Mouse (Mus musculus): ENCODE data around the gene Alb. TPM values are rescaled to one million over a fixed set of nuclear protein-coding genes. Genes with fewer than 3 reads are reported as not detected.

The Alb gene
- polyA plus RNA-seq, 1 experiment from 2014 or later = 3.1 TPM

GRCm38 (mm10) chr5:90512288-90512955, 51.7 kb downstream of the Alb start:
- Histone ChIP-seq H3K27ac (no peak overlapping the region), H3K9me3 (replicated peaks; ENCODE audit: low read length) (no peaks in the 10 kb centered on the region), H3K27me3 (ENCODE audit: insufficient read depth, low read length) (no peaks in the 10 kb centered on the region), H3K9ac (ENCODE audit: low read depth, low read length) (no peak overlapping the region), H3K4me2 (ENCODE audit: low read length) (no peak overlapping the region), H3K36me3 (ENCODE audit: insufficient read depth, low read length) (no peaks in the 10 kb centered on the region), H3K4me3 (replicated peaks; ENCODE audit: low read depth, low read length) (no peak overlapping the region), H3K4me1 (replicated peaks; ENCODE audit: insufficient read depth, low read length) (no peaks in the 10 kb centered on the region)
- 73% methylated on average over 6 of the region's 6 CpGs for WGBS
- TF ChIP-seq CTCF (IDR thresholded peaks at IDR 0.05; ENCODE audit: low read depth) = peak; percentile 29
- no peak for DNase-seq (ENCODE audit: low spot score)
- no peak for ATAC-seq (replicated peaks; ENCODE audit: low FRiP score, low read depth)

GRCm38 (mm10) chr5:90515561-90515960, 54.9 kb downstream of the Alb start:
- Histone ChIP-seq H3K9me3 (replicated peaks; ENCODE audit: low read length) (no peaks in the 10 kb centered on the region), H3K27ac (no peak overlapping the region), H3K27me3 (ENCODE audit: insufficient read depth, low read length) (no peaks in the 10 kb centered on the region), H3K36me3 (ENCODE audit: insufficient read depth, low read length) (no peaks in the 10 kb centered on the region), H3K4me2 (ENCODE audit: low read length) (no peak overlapping the region), H3K4me1 (replicated peaks; ENCODE audit: insufficient read depth, low read length) (no peaks in the 10 kb centered on the region), H3K9ac (ENCODE audit: low read depth, low read length) (no peak overlapping the region), H3K4me3 (replicated peaks; ENCODE audit: low read depth, low read length) (no peak overlapping the region)
- WGBS = 91% methylated on average over 6 of the region's 6 CpGs
- ATAC-seq (replicated peaks; ENCODE audit: low FRiP score, low read depth) (no peak), DNase-seq (ENCODE audit: low spot score) (no peak)
- TF ChIP-seq CTCF (IDR thresholded peaks at IDR 0.05; ENCODE audit: low read depth) = no peak

- H3K27ac ChIP-seq = peak within 1 kb of the TSS; percentile 83
- ATAC-seq (replicated peaks; ENCODE audit: low FRiP score, low read depth) = no peak; the same call in 1 of the 2 replicates
- H3K27me3 ChIP-seq (ENCODE audit: insufficient read depth, low read length) = no peaks in the 10 kb centered on the region
- no peaks in the 10 kb centered on the region for H3K36me3 ChIP-seq (ENCODE audit: insufficient read depth, low read length)
- H3K4me3 ChIP-seq (replicated peaks; ENCODE audit: low read depth, low read length) = no peak within 1 kb of the TSS
- H3K4me2 ChIP-seq (ENCODE audit: low read length) = peak within 1 kb of the TSS; percentile 15; the same call in 1 of the 2 replicates
- WGBS = 51% methylated on average over 6 of the region's 6 CpGs
- TF ChIP-seq CTCF (IDR thresholded peaks at IDR 0.05; ENCODE audit: low read depth) = no peak
- no peaks in the 10 kb centered on the region for H3K4me1 ChIP-seq (replicated peaks; ENCODE audit: insufficient read depth, low read length)
- H3K9ac ChIP-seq (ENCODE audit: low read depth, low read length) = no peak within 1 kb of the TSS
- no peaks in the 10 kb centered on the region for H3K9me3 ChIP-seq (replicated peaks; ENCODE audit: low read length)
- peak; percentile 26 for DNase-seq (ENCODE audit: low spot score)
Observed at GRCm38 (mm10) chr5:90518356-90519100, 57.8 kb downstream of the Alb start, which contains the start of gene Afm. TSS of gene Afm (plus strand) at chr5:90518932.

Other genes starting within 250 kb of the Alb start
- gene Cox18, start 236.9 kb upstream of the Alb start, polyA plus RNA-seq (2015; fragmentation: Nextera tagmentation; extraction: Ambion mirVana) = 32.5 and 33.7 TPM in 2 replicates
- gene Ankrd17, start 94.3 kb upstream of the Alb start, polyA plus RNA-seq (2015; fragmentation: Nextera tagmentation; extraction: Ambion mirVana) = 23.2 and 23.6 TPM in 2 replicates
- gene Gm9958, start 93.7 kb upstream of the Alb start, polyA plus RNA-seq (2015; fragmentation: Nextera tagmentation; extraction: Ambion mirVana) = 7.0 and 7.8 TPM in 2 replicates
- gene Afp, start 29.8 kb downstream of the Alb start, polyA plus RNA-seq (2015; fragmentation: Nextera tagmentation; extraction: Ambion mirVana) = 123 and 130 TPM in 2 replicates
- gene Afm, start 58.0 kb downstream of the Alb start, polyA plus RNA-seq (2015; fragmentation: Nextera tagmentation; extraction: Ambion mirVana) = 22.0 and 22.8 TPM in 2 replicates
- gene 5830473C10Rik, start 100.2 kb downstream of the Alb start, polyA plus RNA-seq (2015; fragmentation: Nextera tagmentation; extraction: Ambion mirVana) = 0.29 and 0.34 TPM in 2 replicates
- gene Rassf6, start 179.8 kb downstream of the Alb start, polyA plus RNA-seq (2015; fragmentation: Nextera tagmentation; extraction: Ambion mirVana) = 27.8 and 31.6 TPM in 2 replicates